8 mouse cellular contexts compared by ENCODE assay signal in the genomic region with DNA sequence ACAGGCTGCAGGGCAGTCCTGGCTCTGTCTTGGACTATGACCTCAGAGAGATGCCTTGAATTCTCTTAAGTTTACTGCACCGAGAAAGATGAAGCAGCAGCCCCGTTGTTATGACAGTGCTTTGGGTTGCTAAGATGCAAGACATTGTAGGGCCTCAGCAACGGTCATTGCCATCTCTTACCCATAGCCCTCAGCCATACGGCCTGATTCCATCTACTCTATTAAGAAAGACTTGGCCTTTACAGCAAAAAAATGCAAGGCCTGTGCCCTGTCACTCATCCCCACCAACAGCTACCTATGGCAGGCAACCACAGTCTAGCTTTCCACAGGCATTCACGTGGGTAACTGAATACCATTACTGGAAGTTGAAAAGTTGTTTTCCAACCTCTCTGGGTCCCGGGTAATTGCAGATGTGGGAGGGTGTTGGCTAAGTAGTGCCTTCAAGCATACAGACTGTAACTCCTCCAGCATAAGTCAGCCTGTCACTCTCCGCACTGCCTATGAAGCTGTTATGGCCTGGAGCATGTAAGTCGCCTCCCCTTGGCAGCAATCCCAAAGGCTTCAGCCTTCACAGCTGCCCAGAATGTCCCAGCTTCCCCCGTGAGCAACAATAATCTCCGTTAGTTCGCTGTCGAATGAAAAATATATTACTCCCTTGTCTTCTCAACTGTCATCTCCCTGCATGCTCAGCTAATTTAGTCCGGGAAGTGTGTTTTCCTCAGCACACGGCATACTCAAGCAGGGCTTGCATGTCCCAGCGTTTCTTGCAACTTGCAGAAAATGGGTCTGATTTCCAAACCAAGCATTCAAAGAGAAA.
DNase-seq lines count a peak whose midpoint lies in the region; ATAC-seq and TF ChIP-seq lines count a peak whose summit lies in the region.

No protein-coding gene starts in this region.

- DNase-seq in embryonic facial prominence, embryonic 10.5 days (ENCODE audit: low spot score) = no peak
- DNase-seq in urinary bladder, postnatal 14 days (ENCODE audit: low spot score) = peak; percentile 4
- no peak for DNase-seq in urinary bladder, adult 2 months (ENCODE audit: low spot score)
- peak; percentile 84 for DNase-seq in limb, embryonic 14.5 days (ENCODE audit: low spot score)
- DNase-seq in thymus, postnatal 10 days (ENCODE audit: low spot score in 2 of 2) = no peak

- no peak for TF ChIP-seq POLR2A in limb, embryonic 14.5 days (IDR thresholded peaks at IDR 0.05; ENCODE audit: borderline replicate concordance, extremely low read depth, insufficient read depth, insufficient read length)

- H3K36me3 ChIP-seq in embryonic facial prominence, embryonic 12.5 days = no peaks in the 10 kb centered on the region
- no peaks in the 10 kb centered on the region for H3K36me3 ChIP-seq in embryonic facial prominence, embryonic 10.5 days (replicated peaks)
- no peaks in the 10 kb centered on the region for H3K36me3 ChIP-seq in hindbrain, embryonic 16.5 days (ENCODE audit: control insufficient read depth, insufficient read depth, low read length)
- no peaks in the 10 kb centered on the region for H3K36me3 ChIP-seq in limb, embryonic 14.5 days (ENCODE audit: control insufficient read depth, insufficient read depth, low read length)
- H3K36me3 ChIP-seq in stomach, embryonic 16.5 days (ENCODE audit: control insufficient read depth, insufficient read depth, low read length) = no peaks in the 10 kb centered on the region

- WGBS in embryonic facial prominence, embryonic 12.5 days = 62% methylated on average over 15 of the region's 15 CpGs
- WGBS in embryonic facial prominence, embryonic 10.5 days = 85% methylated on average over 15 of the region's 15 CpGs
- WGBS in hindbrain, embryonic 16.5 days = 38% methylated on average over 15 of the region's 15 CpGs
- whole genome bisulfite sequencing in limb, embryonic 14.5 days = 46% methylated on average over 15 of the region's 15 CpGs
- WGBS in stomach, embryonic 16.5 days = 50% methylated on average over 15 of the region's 15 CpGs

- ATAC-seq in embryonic facial prominence, embryonic 12.5 days (ENCODE audit: insufficient number of reproducible peaks, insufficient read depth, low FRiP score, low TSS enrichment) = 0 out of 2 replicates have a peak, but pooled peaks have one; percentile 15
- peak; percentile 72 for ATAC-seq in hindbrain, embryonic 16.5 days
- ATAC-seq in limb, embryonic 14.5 days (ENCODE audit: low FRiP score, low read depth) = peak; percentile 72
- ATAC-seq in stomach, embryonic 16.5 days (ENCODE audit: insufficient read depth, low FRiP score) = peak; percentile 64; the same call in 1 of the 2 replicates

- H3K9ac ChIP-seq in embryonic facial prominence, embryonic 12.5 days = no peak overlapping the region
- no peak overlapping the region for H3K9ac ChIP-seq in hindbrain, embryonic 16.5 days (ENCODE audit: low read depth, low read length)
- no peak overlapping the region for H3K9ac ChIP-seq in limb, embryonic 14.5 days (ENCODE audit: low read depth, low read length, severe bottlenecking)
- H3K9ac ChIP-seq in stomach, embryonic 16.5 days (ENCODE audit: low read length) = no peak overlapping the region

- H3K4me3 ChIP-seq in embryonic facial prominence, embryonic 12.5 days = no peak overlapping the region
- no peak overlapping the region for H3K4me3 ChIP-seq in embryonic facial prominence, embryonic 10.5 days
- no peak overlapping the region for H3K4me3 ChIP-seq in hindbrain, embryonic 16.5 days (ENCODE audit: low read length)
- no peak overlapping the region for H3K4me3 ChIP-seq in limb, embryonic 14.5 days (replicated peaks; ENCODE audit: low read length)
- peak overlapping the region; percentile 17; the same call in 1 of the 2 replicates for H3K4me3 ChIP-seq in stomach, embryonic 16.5 days (replicated peaks; ENCODE audit: low read length)

- H3K27me3 ChIP-seq in embryonic facial prominence, embryonic 12.5 days = no peaks in the 10 kb centered on the region
- H3K27me3 ChIP-seq in embryonic facial prominence, embryonic 10.5 days (replicated peaks; ENCODE audit: low read depth, poor library complexity, severe bottlenecking) = no peaks in the 10 kb centered on the region
- no peaks in the 10 kb centered on the region for H3K27me3 ChIP-seq in hindbrain, embryonic 16.5 days (replicated peaks; ENCODE audit: control insufficient read depth, insufficient read depth, low read length)
- H3K27me3 ChIP-seq in limb, embryonic 14.5 days (ENCODE audit: control insufficient read depth, insufficient read depth, low read length) = no peaks in the 10 kb centered on the region
- H3K27me3 ChIP-seq in stomach, embryonic 16.5 days (ENCODE audit: control insufficient read depth, insufficient read depth, low read length) = no peaks in the 10 kb centered on the region

- no peaks in the 10 kb centered on the region for H3K4me1 ChIP-seq in embryonic facial prominence, embryonic 12.5 days
- no peaks in the 10 kb centered on the region for H3K4me1 ChIP-seq in embryonic facial prominence, embryonic 10.5 days
- H3K4me1 ChIP-seq in hindbrain, embryonic 16.5 days (ENCODE audit: control insufficient read depth, insufficient read depth, low read depth, low read length) = peaks cover 3% of the 10 kb centered on the region
- H3K4me1 ChIP-seq in limb, embryonic 14.5 days (ENCODE audit: control insufficient read depth, insufficient read depth, low read length) = 0 out of 2 replicates have a peak, but pooled peaks cover 4% of the 10 kb centered on the region
- H3K4me1 ChIP-seq in stomach, embryonic 16.5 days (ENCODE audit: control insufficient read depth, insufficient read depth, low read length) = no peaks in the 10 kb centered on the region

- H3K4me2 ChIP-seq in embryonic facial prominence, embryonic 12.5 days (replicated peaks) = no peak overlapping the region
- H3K4me2 ChIP-seq in hindbrain, embryonic 16.5 days (ENCODE audit: low read length) = peak overlapping the region; percentile 17
- 0 out of 2 replicates have a peak overlapping the region, but pooled peaks have one; percentile 4 for H3K4me2 ChIP-seq in limb, embryonic 14.5 days (replicated peaks; ENCODE audit: low read depth, low read length, severe bottlenecking)
- H3K4me2 ChIP-seq in stomach, embryonic 16.5 days (ENCODE audit: low read depth, low read length) = peak overlapping the region; percentile 35

- H3K27ac ChIP-seq in embryonic facial prominence, embryonic 12.5 days = no peak overlapping the region
- no peak overlapping the region for H3K27ac ChIP-seq in embryonic facial prominence, embryonic 10.5 days (replicated peaks)
- no peak overlapping the region for H3K27ac ChIP-seq in hindbrain, embryonic 16.5 days (ENCODE audit: low read depth, low read length)
- 0 out of 2 replicates have a peak overlapping the region, but pooled peaks have one; percentile 1 for H3K27ac ChIP-seq in limb, embryonic 14.5 days (replicated peaks; ENCODE audit: low read depth, low read length)
- 0 out of 2 replicates have a peak overlapping the region, but pooled peaks have one; percentile 3 for H3K27ac ChIP-seq in stomach, embryonic 16.5 days (ENCODE audit: low read length)

- no peaks in the 10 kb centered on the region for H3K9me3 ChIP-seq in embryonic facial prominence, embryonic 12.5 days
- no peaks in the 10 kb centered on the region for H3K9me3 ChIP-seq in embryonic facial prominence, embryonic 10.5 days
- no peaks in the 10 kb centered on the region for H3K9me3 ChIP-seq in hindbrain, embryonic 16.5 days (ENCODE audit: control insufficient read depth, low read length)
- H3K9me3 ChIP-seq in limb, embryonic 14.5 days (ENCODE audit: control insufficient read depth, low read length) = no peaks in the 10 kb centered on the region
- H3K9me3 ChIP-seq in stomach, embryonic 16.5 days (replicated peaks; ENCODE audit: control insufficient read depth, low read length) = no peaks in the 10 kb centered on the region

Comparison
In these comparisons a context has a peak if more than half of its experiments do, and no peak if none do; other contexts are left out.
1. DNase-seq: peak in urinary bladder, postnatal 14 days (single experiment) and limb, embryonic 14.5 days (single experiment); none in embryonic facial prominence, embryonic 10.5 days (single experiment), urinary bladder, adult 2 months (single experiment) and thymus, postnatal 10 days (0 of 2).
2. ATAC-seq: peak in every context shown above with its lines; median percentile 72 in hindbrain, embryonic 16.5 days; 72 in limb, embryonic 14.5 days; 64 in stomach, embryonic 16.5 days; 15 in embryonic facial prominence, embryonic 12.5 days.
3. H3K27ac ChIP-seq: peak in limb, embryonic 14.5 days (single experiment) and stomach, embryonic 16.5 days (single experiment); none in embryonic facial prominence, embryonic 12.5 days (single experiment), embryonic facial prominence, embryonic 10.5 days (single experiment) and hindbrain, embryonic 16.5 days (single experiment).